Mouse (Mus musculus): ENCODE measurements around the gene E130308A19Rik.

GRCm38 (mm10) chr4:59782853-59783684 is 157.1 kb downstream of the E130308A19Rik start:
- no peak for TF ChIP-seq CTCF (IDR thresholded peaks at IDR 0.05)
- no peak for TF ChIP-seq EP300 (IDR thresholded peaks at IDR 0.05)
